Mouse (Mus musculus) cerebellum, postnatal 14 days (tissue): ENCODE measurements around the gene St5.

Experiments
- DNase-seq, 2 experiments: peaks; one replicate each; pipeline ENCODE4 v3.0.0; 2021; ENCODE audit warnings: mixed read lengths in 2 of 2

Gene St5

GRCm38 (mm10) chr7:109524763-109525162 is 178.6 kb downstream of the St5 start:
- DNase-seq: no peak

DNA sequence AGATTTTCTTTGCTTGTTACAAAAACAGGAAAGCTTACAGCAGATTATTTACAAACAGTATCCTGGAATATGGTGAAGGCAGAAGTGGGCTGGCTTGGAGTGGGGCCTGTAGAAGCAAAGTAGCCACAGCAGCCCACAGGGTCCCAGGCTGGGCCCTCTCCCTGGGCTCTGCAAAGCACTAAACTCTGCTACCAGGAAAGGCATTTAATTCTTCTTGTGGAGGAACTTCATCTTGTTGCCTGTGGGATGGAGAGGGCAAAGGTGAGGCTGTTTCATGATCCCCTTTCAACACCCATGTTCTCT is 179.0 kb downstream of the St5 start:
- no peak for DNase-seq

DNA sequence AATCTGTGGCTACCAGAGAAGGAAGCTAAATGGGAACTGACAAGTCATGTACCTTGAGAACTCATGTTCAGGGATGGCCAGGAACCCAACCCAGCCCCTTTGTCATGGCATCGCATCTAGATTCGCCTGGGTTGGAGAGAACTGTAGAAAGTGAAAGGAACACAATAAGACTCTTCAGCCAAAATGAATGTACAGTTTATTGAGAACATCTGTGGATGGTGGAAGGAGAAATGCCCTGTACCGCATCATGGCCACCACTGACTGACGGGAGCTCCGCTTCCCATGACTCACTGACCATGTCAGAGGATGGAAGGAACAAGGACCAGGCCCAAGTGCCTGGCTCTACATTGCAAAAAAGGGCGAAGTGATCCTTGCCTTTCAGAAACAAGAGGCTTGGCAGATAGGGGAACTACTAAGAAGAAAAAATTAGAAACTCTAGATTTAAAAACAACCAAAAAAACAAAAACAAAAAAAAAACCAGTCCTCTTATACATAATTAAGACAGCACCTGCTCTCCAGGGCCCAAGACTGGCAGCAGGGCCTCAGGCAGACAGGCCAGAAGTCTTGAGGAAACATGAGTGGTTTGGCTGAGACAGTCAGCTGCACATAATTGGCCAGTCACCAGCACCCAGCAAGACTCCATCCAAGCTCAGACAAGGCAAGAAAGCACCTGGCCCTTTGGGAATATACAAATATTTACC is 179.5 kb downstream of the St5 start:
- DNase-seq: peak; percentile 54 to 56

DNA sequence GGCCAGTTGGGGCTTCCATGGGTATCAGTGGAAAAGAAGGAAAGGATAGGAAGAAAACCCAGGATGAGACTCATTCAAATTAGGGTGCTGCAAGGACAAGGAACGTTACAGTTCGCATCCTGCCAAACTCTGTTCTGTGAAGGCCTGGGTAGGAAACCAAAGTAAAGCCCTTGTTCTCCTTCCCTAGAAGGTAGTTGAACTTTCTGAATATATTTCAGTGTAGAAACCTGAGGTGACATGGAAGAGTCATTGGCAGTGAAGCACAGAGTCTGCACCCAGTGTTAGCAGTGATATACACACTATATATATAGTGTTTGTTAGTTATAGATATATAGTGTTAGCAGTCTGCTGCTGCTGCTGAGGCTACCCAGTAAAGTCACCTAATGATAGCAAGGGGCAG is 180.1 kb downstream of the St5 start:
- no peak for DNase-seq

- no peak for DNase-seq
These were observed 181.3 kb downstream of the St5 start for GRCm38 (mm10) chr7:109522084-109522483.

DNA sequence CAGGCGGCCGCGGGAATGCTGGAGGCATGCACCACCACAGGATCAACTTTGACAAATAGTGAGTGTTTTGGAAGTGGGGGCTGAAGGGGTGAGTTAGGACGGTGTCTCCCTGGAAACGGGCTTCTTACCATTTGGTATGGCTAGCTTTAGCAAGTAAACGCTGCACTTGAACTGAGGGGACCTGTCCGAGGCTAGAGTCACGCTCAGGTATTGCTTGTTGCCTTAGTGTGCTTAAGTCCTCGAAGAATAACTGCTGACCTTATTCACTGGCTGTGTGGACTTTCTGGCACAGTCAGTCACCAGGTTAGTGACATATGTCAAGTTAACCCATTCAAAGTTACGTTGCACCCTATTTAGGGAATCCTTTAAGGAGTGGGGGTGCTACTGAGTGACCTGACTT is 183.5 kb downstream of the St5 start:
- DNase-seq: no peak

DNA sequence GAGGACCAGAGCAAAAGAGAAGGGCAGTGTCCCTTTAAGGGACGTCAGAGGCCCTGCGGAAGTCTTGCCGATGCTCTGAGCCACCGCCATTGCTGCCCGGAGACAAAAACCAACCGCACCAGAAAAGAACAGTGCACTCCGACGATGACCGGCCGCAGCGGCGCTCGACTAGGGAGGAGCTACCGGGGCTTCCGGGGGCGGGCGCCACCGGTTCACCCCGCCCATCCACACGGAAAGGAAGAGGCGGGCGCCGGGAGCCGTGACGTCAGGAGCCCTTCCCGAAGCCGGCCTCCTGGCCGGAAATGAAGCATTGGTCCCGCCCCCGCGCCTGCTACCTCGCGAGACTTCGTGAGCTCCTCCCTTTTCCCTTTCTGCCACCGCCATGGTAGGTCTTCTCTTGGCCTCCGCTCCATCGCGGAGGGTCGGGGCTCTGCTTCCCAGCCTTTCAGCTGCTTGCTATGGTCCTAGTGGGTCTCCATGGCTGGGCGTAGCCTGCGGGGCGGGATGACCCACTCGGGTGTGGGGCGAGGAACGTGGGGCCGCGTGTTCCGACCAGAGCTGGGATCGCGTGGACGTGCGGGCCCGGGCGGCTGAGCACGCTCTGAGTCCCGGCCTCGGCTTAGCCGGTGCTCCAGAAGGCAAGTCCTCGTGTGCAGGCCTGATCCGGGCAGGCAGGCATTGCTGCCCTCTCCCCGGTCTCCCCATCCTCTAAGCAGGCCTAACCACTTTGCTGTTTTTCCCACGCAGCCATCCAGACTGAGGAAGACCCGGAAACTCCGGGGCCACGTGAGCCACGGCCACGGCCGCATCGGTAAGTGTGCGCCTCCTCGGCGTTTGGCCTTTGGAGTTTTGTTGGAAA is 184.3 kb downstream of the St5 start, which contains the start of gene Rpl27a:
Gene Rpl27a (plus strand): TSS at position 310 of the 859 bp plus-strand sequence.
- peak; percentile 99 for DNase-seq

- DNase-seq: peak in 1 of 2 experiments; percentile 53
These were observed 185.2 kb downstream of the St5 start for GRCm38 (mm10) chr7:109518036-109518681.

DNA sequence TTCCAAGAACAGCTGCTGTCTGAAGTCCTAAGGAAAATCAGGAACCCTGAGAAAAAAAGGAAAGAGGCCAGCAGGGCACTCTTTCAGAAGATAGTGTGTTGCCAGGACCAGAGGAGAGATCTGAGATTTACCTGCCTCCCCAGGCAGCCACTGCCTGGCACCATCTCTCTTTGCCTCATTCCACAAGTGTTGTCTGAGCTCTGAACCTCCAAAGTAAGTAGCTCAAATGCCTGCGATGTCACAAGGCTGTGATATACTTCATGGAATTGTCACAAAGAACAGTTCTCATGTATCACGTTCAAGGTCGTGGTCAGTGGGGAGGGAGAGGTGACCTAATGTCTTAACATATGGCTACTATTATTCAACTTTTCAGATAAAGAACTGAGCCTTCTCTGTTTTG is 186.9 kb downstream of the St5 start:
- DNase-seq: no peak

DNA sequence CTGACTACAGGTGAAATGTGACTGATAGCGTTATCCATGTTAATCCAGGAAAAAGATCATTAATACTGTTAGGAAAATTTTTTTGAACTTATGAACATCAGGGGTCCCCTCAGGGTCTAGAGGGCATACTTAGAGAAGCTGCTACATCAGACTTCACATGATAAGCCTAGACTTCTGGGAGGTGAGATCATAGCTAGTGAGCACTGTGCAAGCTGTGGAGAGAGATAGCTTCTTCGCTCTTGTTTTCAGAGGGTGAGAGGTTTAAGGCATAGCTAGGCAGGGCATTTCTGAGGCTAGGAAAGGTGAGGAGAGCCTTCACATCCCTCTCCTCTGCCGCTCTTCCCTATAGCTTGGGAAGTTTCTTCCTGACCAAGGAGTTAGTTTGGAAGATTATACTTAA is 191.6 kb downstream of the St5 start:
- DNase-seq: no peak

GRCm38 (mm10) chr7:109510799-109511198 is 192.6 kb downstream of the St5 start:
- DNase-seq: no peak

DNA sequence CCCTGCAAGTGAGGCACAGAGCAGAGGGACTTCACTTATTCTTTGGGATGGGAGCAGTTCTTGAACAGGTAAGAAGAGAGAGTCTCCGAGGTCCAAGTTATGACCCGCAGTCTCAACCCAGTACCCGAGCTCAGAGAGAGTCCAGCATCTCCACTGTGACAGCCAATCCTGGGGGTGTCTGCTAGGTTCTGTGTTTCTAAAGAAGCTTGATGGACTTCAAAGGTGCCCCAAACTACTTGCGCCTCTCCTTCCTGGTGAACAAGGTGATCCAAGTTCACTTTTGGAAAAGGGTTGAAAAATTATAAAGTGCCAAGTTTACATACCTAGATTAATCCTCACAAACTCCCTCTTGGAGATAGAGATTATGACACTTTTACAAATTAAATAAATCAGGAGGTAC is 195.4 kb downstream of the St5 start, which contains the start of gene Trim66:
Gene Trim66 (minus strand): TSS at position 101 of the 400 bp plus-strand sequence.
- no peak for DNase-seq

GRCm38 (mm10) chr7:109507572-109507971 is 195.8 kb downstream of the St5 start:
- no peak for DNase-seq

- DNase-seq: no peak
These were observed 196.3 kb downstream of the St5 start for GRCm38 (mm10) chr7:109507119-109507518.

GRCm38 (mm10) chr7:109497507-109497906 is 205.9 kb downstream of the St5 start:
- DNase-seq: no peak

GRCm38 (mm10) chr7:109493319-109494316 is 209.8 kb downstream of the St5 start:
- peak; percentile 51 to 53 for DNase-seq

- peak in 1 of 2 experiments; percentile 17 for DNase-seq
These were observed 210.6 kb downstream of the St5 start for GRCm38 (mm10) chr7:109492616-109493318.

- DNase-seq: no peak
These were observed 219.2 kb downstream of the St5 start for GRCm38 (mm10) chr7:109484221-109484620.

DNA sequence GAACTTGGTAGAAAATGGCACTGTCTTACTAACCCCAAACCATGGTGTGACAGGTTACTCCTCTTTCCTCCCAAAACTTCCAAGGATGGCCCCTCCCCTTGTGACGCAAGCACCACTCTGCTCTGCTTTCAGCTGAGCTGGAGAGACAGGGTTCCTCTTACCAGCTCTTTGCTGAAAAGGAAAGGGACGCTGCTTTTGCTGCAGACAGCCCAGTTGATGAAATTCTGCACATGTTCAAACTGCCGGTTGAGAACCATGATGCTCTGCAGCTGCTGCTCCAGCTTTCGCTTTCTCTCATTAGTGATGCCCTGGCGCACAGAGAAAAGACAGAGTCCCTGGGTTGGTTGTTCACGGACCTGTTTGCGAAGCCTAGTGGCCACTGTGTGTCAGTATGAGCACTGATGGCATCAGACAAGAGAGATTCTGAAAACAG is 222.6 kb downstream of the St5 start:
- peak; percentile 50 to 53 for DNase-seq

- no peak for DNase-seq
These were observed 225.5 kb downstream of the St5 start for GRCm38 (mm10) chr7:109477926-109478325.
